Mouse (Mus musculus): Measurements from ENCODE around the gene Mrps5.
A peak's percentile ranks its signal among the peaks of the same experiment; 100 is the strongest.

Mrps5 gene

GRCm38 (mm10) chr2:127619311-127619710 lies 32.3 kb downstream of the Mrps5 start:
- no peak for DNase-seq (ENCODE audit: low spot score in 2 of 2)

DNA sequence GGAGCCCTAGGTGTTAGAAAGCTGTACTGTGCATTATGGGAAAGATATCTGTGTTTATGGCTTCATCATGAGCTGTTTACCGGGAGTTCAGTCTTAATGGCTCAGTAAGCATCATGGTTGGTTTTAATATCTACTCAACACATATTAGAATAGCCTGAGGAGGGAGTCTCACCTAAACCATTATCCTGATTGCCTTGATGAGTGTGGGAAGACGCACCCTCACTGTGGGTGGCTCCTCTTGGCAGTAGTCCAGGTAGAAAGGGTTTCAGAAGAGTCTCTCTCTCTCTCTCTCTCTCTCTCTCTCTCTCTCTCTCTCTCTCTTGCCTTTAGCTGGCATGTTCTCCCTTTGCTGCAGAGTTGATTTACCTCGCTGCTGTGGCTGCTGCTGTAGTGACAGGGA lies 35.0 kb downstream of the Mrps5 start:
- no peak for DNase-seq (ENCODE audit: low spot score in 2 of 2)

- no peak for DNase-seq (ENCODE audit: low spot score in 2 of 2)
These were observed 37.8 kb downstream of the Mrps5 start for GRCm38 (mm10) chr2:127624786-127625185.

DNA sequence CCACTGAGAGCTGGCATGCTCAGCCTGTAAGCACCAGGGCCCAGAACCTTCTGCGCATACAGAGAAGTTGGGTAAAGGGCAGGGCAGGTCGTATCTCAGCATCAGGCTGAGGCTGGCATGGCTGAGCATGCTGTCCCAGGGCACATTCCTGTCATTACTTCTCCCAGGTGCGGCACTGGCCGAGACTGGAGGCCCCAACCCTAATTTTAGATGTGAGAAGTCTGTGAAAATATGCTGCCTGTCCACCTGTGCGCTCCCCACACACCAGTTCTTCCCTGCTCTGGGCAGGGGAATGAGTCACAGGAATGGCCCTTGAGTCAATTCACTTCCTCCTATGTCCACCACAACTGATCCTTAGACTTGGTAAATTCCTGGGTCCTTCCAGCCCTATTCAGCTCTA lies 38.6 kb downstream of the Mrps5 start:
- no peak for DNase-seq (ENCODE audit: low spot score in 2 of 2)

GRCm38 (mm10) chr2:127627354-127627753 lies 40.3 kb downstream of the Mrps5 start:
- no peak for DNase-seq (ENCODE audit: low spot score in 2 of 2)

GRCm38 (mm10) chr2:127627990-127628570 lies 41.1 kb downstream of the Mrps5 start:
- DNase-seq (ENCODE audit: low spot score in 2 of 2) = no peak

- DNase-seq (ENCODE audit: low spot score in 2 of 2) = no peak
These were observed 45.6 kb downstream of the Mrps5 start for GRCm38 (mm10) chr2:127632601-127633000.

DNA sequence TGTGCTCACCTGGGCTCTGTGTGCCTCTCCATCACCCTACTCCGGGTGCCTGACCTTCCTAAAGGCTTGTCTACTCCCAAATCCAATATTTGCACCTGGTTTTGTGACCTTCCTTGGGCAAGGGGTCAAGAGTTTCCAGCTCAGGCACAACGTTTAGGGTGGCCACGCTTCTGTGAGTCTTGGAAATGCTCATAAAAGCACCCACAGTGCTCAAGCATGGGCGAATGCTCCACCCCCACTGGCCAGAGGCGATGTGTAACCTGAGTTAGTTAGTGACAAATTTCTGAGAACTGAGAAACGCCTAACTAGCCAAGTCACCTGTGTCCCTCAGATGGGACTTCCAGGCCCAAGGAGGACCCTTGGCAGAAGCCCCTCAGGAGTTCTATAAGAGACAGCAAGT lies 48.6 kb downstream of the Mrps5 start:
- DNase-seq (ENCODE audit: low spot score in 2 of 2) = no peak

DNA sequence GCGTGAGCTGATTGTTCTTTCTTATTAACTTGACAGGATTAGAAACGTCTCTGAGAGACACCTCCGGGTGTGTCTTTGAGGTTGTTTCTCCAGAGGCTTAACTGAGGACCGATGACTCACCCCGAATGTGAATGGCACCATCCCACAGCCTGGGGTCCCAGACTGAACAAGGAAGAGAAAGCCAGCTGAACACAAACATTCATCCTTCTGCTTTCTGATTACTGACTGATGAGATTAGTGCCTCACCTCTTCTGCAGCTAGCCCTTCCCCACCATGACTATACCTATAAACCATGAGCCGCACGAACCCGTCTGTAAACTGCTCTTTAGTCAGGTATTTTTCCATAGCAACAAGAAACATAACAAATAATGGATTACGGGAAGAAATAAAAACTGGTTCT lies 52.0 kb downstream of the Mrps5 start:
- no peak for DNase-seq (ENCODE audit: low spot score in 2 of 2)

DNA sequence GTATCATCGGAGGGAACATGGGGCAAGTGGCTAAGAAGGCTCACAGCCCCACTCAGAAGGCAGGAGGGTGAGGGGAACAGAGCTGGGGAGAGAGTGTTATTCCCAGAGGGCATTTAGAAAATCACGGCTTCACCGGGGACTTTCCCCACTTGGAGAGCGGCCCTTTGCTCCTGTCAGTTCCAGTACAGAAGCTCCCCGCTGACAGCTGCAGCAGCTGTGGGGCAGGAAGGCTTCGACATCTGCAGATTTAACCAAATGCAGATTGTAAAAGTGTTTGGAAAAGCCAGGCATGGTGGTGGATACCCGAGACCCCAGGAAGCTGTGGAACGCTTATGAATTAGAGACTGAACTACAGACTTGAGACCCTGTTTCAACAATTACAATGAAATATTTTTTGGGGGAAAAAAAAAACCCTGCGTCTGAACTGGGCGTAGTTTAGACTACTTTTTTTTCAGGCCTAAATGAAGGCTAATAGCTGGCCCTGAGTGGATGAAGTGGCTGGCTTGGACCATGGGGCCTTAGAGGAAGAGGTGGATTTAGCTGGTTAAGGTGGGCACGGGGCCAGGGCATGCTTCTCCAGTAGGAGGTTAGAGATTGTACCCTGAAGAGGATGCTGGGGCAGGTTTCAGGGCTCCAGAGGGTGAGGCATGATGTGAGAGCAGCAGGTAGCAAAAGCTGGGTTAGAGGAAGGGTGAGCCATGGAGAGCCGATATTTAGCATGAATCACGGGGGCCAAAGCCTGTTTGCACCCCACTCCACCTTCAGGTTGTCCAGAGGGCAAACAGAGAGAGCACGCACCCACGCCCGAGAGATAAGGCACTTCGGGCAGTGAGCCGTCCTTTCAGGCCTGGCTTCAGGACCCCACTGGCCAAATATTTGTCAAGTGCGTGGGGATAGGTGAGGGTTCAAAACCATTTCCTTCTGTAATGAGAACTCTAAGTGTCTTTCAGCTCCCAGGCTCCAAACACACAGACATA lies 57.0 kb downstream of the Mrps5 start:
- DNase-seq (ENCODE audit: low spot score in 2 of 2) = no peak

GRCm38 (mm10) chr2:127646875-127647274 lies 59.9 kb downstream of the Mrps5 start:
- DNase-seq (ENCODE audit: low spot score in 2 of 2) = no peak

GRCm38 (mm10) chr2:127648145-127648544 lies 61.1 kb downstream of the Mrps5 start:
- no peak for DNase-seq (ENCODE audit: low spot score in 2 of 2)

DNA sequence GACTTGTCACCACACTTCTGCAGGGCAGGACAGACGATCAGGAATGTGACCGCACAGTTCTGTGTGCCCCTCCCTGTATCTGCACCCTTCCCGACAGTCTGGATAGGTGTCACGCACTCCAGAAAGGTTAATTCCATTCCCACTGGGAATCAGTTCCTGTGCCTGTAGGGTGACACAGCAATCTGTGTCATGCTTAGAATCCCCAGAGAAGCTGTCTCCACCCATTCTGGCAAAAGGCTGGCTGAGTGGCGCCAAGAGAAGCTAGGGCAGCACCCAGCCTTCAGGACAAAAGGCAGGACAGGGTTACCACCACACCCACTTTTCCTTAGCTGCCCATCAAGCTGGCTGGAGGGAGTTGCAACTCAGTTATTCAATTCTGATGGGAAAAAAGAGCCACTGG lies 62.9 kb downstream of the Mrps5 start:
- DNase-seq (ENCODE audit: low spot score in 2 of 2) = no peak

- DNase-seq (ENCODE audit: low spot score in 2 of 2) = no peak
These were observed 64.6 kb downstream of the Mrps5 start for GRCm38 (mm10) chr2:127651601-127652000.

DNA sequence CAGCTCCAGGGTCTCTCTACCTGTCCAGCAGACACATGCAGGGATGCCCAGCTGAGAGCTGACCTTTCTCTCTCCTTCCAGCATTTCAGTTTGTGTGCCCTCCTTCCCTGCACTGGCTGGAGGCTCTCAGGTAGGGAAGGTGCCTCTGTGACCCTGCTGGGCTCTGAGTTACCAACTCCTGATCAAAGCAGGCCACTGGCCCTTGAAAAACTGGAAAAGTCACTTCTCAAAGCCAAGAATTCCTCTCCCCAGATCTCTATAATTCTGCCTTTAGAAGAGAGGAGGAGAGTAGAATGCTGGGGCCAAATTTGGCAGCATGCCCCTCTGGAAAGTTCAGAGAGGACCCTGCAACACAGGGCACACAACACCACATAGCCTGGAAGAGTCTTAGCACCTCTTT lies 65.3 kb downstream of the Mrps5 start:
- DNase-seq (ENCODE audit: low spot score in 2 of 2) = no peak

DNA sequence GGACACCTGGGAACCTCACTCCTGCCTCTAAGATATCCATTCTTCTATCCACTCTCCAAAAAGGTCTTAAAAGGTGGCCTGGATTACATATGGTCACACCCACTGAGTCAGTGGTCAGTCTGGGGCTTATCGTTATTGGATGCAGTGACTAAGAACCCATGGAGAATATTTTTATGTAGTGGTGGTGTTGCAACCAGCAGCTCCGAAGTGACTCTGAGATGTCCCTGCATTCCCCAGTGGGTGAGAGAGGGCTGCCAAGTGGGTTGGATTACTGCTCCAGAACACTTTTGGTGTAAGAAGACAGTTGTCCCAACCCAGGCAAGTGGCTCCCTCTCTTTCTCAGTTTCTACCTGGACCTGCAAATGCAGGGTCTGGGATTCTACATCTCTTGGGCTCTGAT lies 65.8 kb downstream of the Mrps5 start:
- no peak for DNase-seq (ENCODE audit: low spot score in 2 of 2)

DNA sequence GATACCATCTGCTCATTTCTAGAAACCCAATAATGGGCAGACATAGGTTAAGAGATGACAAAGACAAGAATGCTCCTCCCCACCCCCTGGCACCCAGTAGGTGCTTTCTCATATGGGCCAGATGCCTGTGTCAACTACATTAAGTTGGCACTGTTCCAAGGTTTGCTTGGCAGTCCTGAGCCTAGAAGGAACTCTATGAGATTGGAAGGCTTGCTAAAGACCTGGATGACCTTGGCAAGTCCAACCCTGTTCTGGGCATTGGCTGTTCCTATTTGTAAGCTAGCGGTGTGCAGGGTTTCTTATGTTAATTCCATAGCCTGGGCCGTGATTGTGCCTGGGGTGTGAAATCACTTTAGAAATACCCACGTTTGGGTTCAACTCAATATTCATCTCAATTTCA lies 67.8 kb downstream of the Mrps5 start:
- no peak for DNase-seq (ENCODE audit: low spot score in 2 of 2)

GRCm38 (mm10) chr2:127655419-127655818 lies 68.4 kb downstream of the Mrps5 start:
- no peak for DNase-seq (ENCODE audit: low spot score in 2 of 2)

- peak; percentile 5 to 7 for DNase-seq (ENCODE audit: low spot score in 2 of 2)
These were observed 69.2 kb downstream of the Mrps5 start, which contains the start of gene Mal for GRCm38 (mm10) chr2:127656086-127656720. Mal (minus strand) TSS chr2:127656695.

All from right cerebral cortex, adult 2 months (tissue).